Mouse (Mus musculus): ENCODE measurements around the gene Pomt2. TPM values are rescaled to one million over a fixed set of nuclear protein-coding genes. Genes with fewer than 3 reads are reported as not detected.
A peak's percentile ranks its signal among the peaks of the same experiment; 100 is the strongest.

The Pomt2 gene
- 12.9 and 15.8 TPM in 2 replicates for polyA plus RNA-seq (2011; ENCODE audit: insufficient read depth, insufficient read length, low read depth, missing spikeins)

DNA sequence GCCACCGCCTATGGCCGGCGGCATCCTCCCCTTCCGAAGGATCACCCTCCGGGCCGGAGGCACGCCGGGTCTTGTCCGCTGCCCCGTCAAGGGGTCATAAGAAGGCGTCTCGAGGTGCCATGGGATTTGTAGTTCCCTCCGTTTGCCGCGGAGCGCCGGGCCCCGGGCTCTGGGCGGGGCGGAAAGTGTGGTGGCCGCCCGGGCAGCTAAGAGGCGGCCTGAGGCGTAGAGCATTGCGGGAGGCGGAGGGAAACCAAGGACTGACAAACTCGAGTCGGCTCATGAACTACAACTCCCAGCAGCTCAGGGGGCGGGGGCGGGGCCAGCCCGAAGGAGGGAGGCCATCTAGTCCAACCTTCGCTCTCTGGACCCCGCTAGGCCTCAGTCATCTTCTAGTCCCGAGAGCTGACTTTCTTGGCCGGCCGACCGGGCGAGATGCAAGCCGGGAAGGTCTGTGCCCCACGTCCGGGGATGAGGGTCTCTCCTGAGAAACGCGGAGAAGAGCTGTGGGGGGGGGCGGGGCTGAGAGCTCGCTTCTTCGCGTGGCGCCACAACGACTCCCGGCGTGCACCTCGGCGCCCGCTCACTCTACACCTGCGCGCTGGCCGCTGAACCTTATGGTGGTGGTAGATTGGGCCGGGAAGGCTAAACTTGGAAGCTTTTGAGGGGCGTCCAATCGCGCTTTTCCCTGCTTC is at the start of gene Pomt2:
Gene Pomt2, minus strand, starts transcription at position 574 of the 695 bp plus-strand sequence.
- H3K4me1 ChIP-seq (ENCODE audit: control insufficient read depth, insufficient read depth, low read length), result no peaks in the 10 kb centered on the region
- peak within 1 kb of the TSS; percentile 83 for H3K9ac ChIP-seq (ENCODE audit: low read depth, poor library complexity, severe bottlenecking)
- H3K9me3 ChIP-seq (replicated peaks; ENCODE audit: control insufficient read depth, insufficient read depth, low read length, poor library complexity, severe bottlenecking), result peaks cover 17% of the 10 kb centered on the region
- peak within 1 kb of the TSS; percentile 70 for H3K4me3 ChIP-seq (ENCODE audit: low read depth, low read length)
- H3K27me3 ChIP-seq (ENCODE audit: control insufficient read depth, insufficient read depth, low read length, poor library complexity, severe bottlenecking), result no peaks in the 10 kb centered on the region
- TF ChIP-seq CTCF (IDR thresholded peaks at IDR 0.05; ENCODE audit: low read depth, low read length), result no peak
- TF ChIP-seq POLR2A (IDR thresholded peaks at IDR 0.05; ENCODE audit: insufficient read depth, low read length), result peak; percentile 44
- TF ChIP-seq EP300 (IDR thresholded peaks at IDR 0.05; ENCODE audit: insufficient read depth, low read depth, low read length), result 0 out of 2 replicates have a peak, but pooled peaks have one; percentile 5
- H3K27ac ChIP-seq (ENCODE audit: insufficient read depth, low read length), result peak within 1 kb of the TSS; percentile 72
- no peaks in the 10 kb centered on the region for H3K36me3 ChIP-seq (ENCODE audit: control insufficient read depth, insufficient read depth, low read length, poor library complexity, severe bottlenecking)

DNA sequence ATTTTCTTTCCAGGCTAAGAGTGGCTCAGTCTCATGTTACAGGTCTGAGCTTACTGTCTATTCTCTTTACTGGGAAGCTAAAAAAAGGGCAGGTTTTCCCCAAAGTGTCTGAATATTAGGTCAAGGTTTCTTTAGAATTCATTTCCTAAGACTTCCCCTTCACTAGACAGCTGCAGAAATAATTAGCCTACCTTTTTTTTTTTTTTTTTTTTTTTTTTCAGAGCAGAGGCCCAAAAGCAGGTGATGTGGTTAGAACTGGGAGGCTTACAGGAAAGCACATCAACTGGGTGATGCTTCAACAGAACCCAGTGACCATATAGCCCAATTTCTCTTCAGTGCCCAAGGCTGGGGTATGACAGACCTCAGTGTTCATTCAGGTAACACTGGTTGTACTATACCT is 48.5 kb upstream of the Pomt2 start:
- Histone ChIP-seq H3K9me3 (replicated peaks; ENCODE audit: control insufficient read depth, insufficient read depth, low read length, poor library complexity, severe bottlenecking) (no peaks in the 10 kb centered on the region), H3K9ac (ENCODE audit: low read depth, poor library complexity, severe bottlenecking) (no peak overlapping the region), H3K36me3 (ENCODE audit: control insufficient read depth, insufficient read depth, low read length, poor library complexity, severe bottlenecking) (no peaks in the 10 kb centered on the region), H3K4me3 (ENCODE audit: low read depth, low read length) (no peak overlapping the region), H3K4me1 (ENCODE audit: control insufficient read depth, insufficient read depth, low read length) (peaks cover 3% of the 10 kb centered on the region), H3K27ac (ENCODE audit: insufficient read depth, low read length) (no peak overlapping the region), H3K27me3 (ENCODE audit: control insufficient read depth, insufficient read depth, low read length, poor library complexity, severe bottlenecking) (no peaks in the 10 kb centered on the region)
- TF ChIP-seq POLR2A (IDR thresholded peaks at IDR 0.05; ENCODE audit: insufficient read depth, low read length) (no peak), CTCF (IDR thresholded peaks at IDR 0.05; ENCODE audit: low read depth, low read length) (no peak), EP300 (IDR thresholded peaks at IDR 0.05; ENCODE audit: insufficient read depth, low read depth, low read length) (no peak)

DNA sequence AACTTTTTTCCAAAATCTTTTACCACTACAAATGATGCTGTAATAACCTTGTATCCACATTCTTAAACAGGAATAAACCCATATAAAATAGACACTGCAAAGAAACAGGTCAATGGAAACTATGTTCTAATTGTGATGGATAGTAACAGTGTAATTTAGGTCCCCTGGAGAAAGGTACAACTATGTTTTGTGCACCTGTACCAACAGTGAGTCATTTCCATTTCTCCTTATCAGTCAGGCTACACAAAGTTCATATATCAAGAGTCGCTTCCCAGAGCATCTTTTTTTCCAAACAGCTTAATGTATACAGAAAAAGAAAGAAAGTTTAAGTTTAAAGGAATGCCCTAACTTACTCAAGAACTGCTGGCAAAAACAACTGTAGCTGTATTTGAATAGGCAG is 47.3 kb upstream of the Pomt2 start:
- Histone ChIP-seq H3K36me3 (ENCODE audit: control insufficient read depth, insufficient read depth, low read length, poor library complexity, severe bottlenecking) (no peaks in the 10 kb centered on the region), H3K9me3 (replicated peaks; ENCODE audit: control insufficient read depth, insufficient read depth, low read length, poor library complexity, severe bottlenecking) (no peaks in the 10 kb centered on the region), H3K4me1 (ENCODE audit: control insufficient read depth, insufficient read depth, low read length) (peaks cover 2% of the 10 kb centered on the region), H3K27me3 (ENCODE audit: control insufficient read depth, insufficient read depth, low read length, poor library complexity, severe bottlenecking) (no peaks in the 10 kb centered on the region), H3K9ac (ENCODE audit: low read depth, poor library complexity, severe bottlenecking) (no peak overlapping the region), H3K4me3 (ENCODE audit: low read depth, low read length) (no peak overlapping the region), H3K27ac (ENCODE audit: insufficient read depth, low read length) (no peak overlapping the region)
- TF ChIP-seq EP300 (IDR thresholded peaks at IDR 0.05; ENCODE audit: insufficient read depth, low read depth, low read length), result no peak
- no peak for TF ChIP-seq CTCF (IDR thresholded peaks at IDR 0.05; ENCODE audit: low read depth, low read length)
- TF ChIP-seq POLR2A (IDR thresholded peaks at IDR 0.05; ENCODE audit: insufficient read depth, low read length), result no peak

DNA sequence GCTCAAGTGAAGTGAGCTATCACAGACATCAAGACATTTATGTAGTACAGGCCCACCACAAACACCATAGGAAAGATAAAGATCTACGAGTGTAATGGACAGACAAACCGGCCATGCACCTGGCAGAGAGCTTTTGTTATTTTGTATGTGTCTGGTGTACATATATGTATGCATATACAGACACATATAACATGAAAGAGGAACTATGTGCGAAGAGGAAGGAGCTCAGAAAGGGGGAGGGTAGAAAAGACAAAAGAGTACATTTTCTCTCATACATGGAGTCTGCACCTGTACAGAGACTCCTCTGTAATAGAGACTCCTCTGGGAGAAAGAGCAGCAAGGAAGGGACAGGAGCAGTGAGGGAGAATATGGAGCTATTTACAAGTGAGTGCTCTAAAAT is 45.2 kb upstream of the Pomt2 start:
- Histone ChIP-seq H3K36me3 (ENCODE audit: control insufficient read depth, insufficient read depth, low read length, poor library complexity, severe bottlenecking) (no peaks in the 10 kb centered on the region), H3K9ac (ENCODE audit: low read depth, poor library complexity, severe bottlenecking) (no peak overlapping the region), H3K27me3 (ENCODE audit: control insufficient read depth, insufficient read depth, low read length, poor library complexity, severe bottlenecking) (no peaks in the 10 kb centered on the region), H3K4me1 (ENCODE audit: control insufficient read depth, insufficient read depth, low read length) (peaks cover 2% of the 10 kb centered on the region), H3K4me3 (ENCODE audit: low read depth, low read length) (no peak overlapping the region), H3K27ac (ENCODE audit: insufficient read depth, low read length) (no peak overlapping the region), H3K9me3 (replicated peaks; ENCODE audit: control insufficient read depth, insufficient read depth, low read length, poor library complexity, severe bottlenecking) (no peaks in the 10 kb centered on the region)
- TF ChIP-seq POLR2A (IDR thresholded peaks at IDR 0.05; ENCODE audit: insufficient read depth, low read length) (no peak), CTCF (IDR thresholded peaks at IDR 0.05; ENCODE audit: low read depth, low read length) (no peak), EP300 (IDR thresholded peaks at IDR 0.05; ENCODE audit: insufficient read depth, low read depth, low read length) (no peak)

DNA sequence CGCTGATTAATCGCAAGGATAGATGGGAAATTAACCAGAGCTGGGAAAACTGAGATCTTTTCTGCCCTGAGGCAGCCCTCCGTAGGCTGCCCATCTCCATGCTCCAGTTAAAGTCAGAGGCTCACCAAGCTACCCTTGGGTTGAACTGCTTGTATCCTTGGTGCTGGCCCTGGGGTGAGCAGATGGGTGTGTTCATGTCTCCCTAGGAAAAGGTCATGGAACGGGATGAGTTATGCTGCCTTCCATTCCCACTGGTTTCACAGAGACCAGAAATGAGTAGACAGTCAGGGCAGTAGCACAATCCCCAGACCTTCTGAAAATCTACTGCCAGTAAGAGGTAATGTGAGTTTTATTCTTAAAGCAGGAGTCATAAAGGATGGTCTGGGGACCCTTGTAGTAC is 29.9 kb upstream of the Pomt2 start:
- TF ChIP-seq POLR2A (IDR thresholded peaks at IDR 0.05; ENCODE audit: insufficient read depth, low read length) (no peak), CTCF (IDR thresholded peaks at IDR 0.05; ENCODE audit: low read depth, low read length) (no peak), EP300 (IDR thresholded peaks at IDR 0.05; ENCODE audit: insufficient read depth, low read depth, low read length) (no peak)
- H3K9me3 ChIP-seq (replicated peaks; ENCODE audit: control insufficient read depth, insufficient read depth, low read length, poor library complexity, severe bottlenecking), result no peaks in the 10 kb centered on the region
- H3K4me1 ChIP-seq (ENCODE audit: control insufficient read depth, insufficient read depth, low read length), result no peaks in the 10 kb centered on the region
- H3K9ac ChIP-seq (ENCODE audit: low read depth, poor library complexity, severe bottlenecking), result no peak overlapping the region
- no peaks in the 10 kb centered on the region for H3K36me3 ChIP-seq (ENCODE audit: control insufficient read depth, insufficient read depth, low read length, poor library complexity, severe bottlenecking)
- H3K27ac ChIP-seq (ENCODE audit: insufficient read depth, low read length), result no peak overlapping the region
- H3K4me3 ChIP-seq (ENCODE audit: low read depth, low read length), result no peak overlapping the region
- H3K27me3 ChIP-seq (ENCODE audit: control insufficient read depth, insufficient read depth, low read length, poor library complexity, severe bottlenecking), result no peaks in the 10 kb centered on the region

DNA sequence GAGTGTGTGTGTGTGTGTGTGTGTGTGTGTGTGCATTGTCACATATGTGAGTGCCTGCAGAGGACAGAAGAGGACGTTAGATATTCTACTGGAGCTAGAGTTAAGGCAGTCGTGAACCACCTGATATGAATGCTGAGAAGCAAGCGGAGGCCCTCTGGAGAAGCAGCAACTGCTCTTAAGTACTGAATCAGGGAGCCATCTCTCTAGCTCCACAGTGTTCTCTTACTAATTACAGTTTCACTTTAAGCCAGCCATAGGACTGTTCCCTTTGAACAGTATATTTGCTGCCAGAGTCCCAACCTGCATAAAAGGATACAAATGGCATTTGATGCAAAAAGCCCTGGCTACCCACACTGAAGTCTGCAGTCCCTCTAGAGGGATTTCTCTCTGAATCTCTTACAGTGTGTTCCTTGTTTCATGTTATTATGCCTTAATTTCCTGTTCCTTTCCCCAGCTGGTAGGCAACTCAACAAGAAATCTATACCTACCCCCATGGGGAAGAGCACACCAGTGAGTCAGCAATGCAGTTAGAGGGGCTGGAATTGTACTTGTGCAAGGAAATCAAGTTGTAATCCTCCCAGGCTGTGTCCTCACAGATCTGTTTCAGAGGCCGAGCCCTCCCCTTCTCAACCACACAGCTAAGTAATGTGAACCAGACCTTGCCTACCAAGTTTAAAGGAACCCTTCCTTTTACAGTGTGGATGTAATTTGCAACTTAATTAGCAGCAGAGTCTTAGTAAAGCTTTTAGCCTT is 27.6 kb upstream of the Pomt2 start:
- no peaks in the 10 kb centered on the region for H3K27me3 ChIP-seq (ENCODE audit: control insufficient read depth, insufficient read depth, low read length, poor library complexity, severe bottlenecking)
- TF ChIP-seq CTCF (IDR thresholded peaks at IDR 0.05; ENCODE audit: low read depth, low read length), result no peak
- no peak for TF ChIP-seq POLR2A (IDR thresholded peaks at IDR 0.05; ENCODE audit: insufficient read depth, low read length)
- no peak for TF ChIP-seq EP300 (IDR thresholded peaks at IDR 0.05; ENCODE audit: insufficient read depth, low read depth, low read length)
- H3K4me1 ChIP-seq (ENCODE audit: control insufficient read depth, insufficient read depth, low read length), result no peaks in the 10 kb centered on the region
- H3K4me3 ChIP-seq (ENCODE audit: low read depth, low read length), result no peak overlapping the region
- no peaks in the 10 kb centered on the region for H3K9me3 ChIP-seq (replicated peaks; ENCODE audit: control insufficient read depth, insufficient read depth, low read length, poor library complexity, severe bottlenecking)
- no peak overlapping the region for H3K9ac ChIP-seq (ENCODE audit: low read depth, poor library complexity, severe bottlenecking)
- H3K36me3 ChIP-seq (ENCODE audit: control insufficient read depth, insufficient read depth, low read length, poor library complexity, severe bottlenecking), result no peaks in the 10 kb centered on the region; the same call in 1 of the 2 replicates
- no peak overlapping the region for H3K27ac ChIP-seq (ENCODE audit: insufficient read depth, low read length)

Measured in ES-Bruce4 (cell line).